Mouse (Mus musculus): ENCODE results near the gene Chst11.
A peak's percentile ranks its signal among the peaks of the same experiment; 100 is the strongest.

- TF ChIP-seq POLR2A (IDR thresholded peaks at IDR 0.05; ENCODE audit: insufficient read length, low read depth) (no peak), MYOG (IDR thresholded peaks at IDR 0.05; ENCODE audit: control insufficient read depth in 1 of 3, insufficient read depth in 1 of 3, insufficient read length in 2 of 3, low read depth in 2 of 3) (peak in 1 of 3 experiments; percentile 87), MAX (IDR thresholded peaks at IDR 0.05; ENCODE audit: low read depth) (no peak), E2F4 (IDR thresholded peaks at IDR 0.05; ENCODE audit: insufficient read depth) (no peak), MYOD1 (IDR thresholded peaks at IDR 0.05; ENCODE audit: control insufficient read depth in 1 of 3, insufficient read length in 2 of 3, low read depth in 2 of 3) (peak in 2 of 3 experiments; percentile 48 to 50), SRF (IDR thresholded peaks at IDR 0.05; ENCODE audit: control insufficient read depth, insufficient read length, low read depth) (no peak), USF1 (IDR thresholded peaks at IDR 0.05; ENCODE audit: low read depth) (no peak), POLR2AphosphoS2 (IDR thresholded peaks at IDR 0.05; ENCODE audit: insufficient read length, low read depth) (no peak), TCF12 (IDR thresholded peaks at IDR 0.05; ENCODE audit: insufficient read depth, poor library complexity, severe bottlenecking) (peak; percentile 50), REST (IDR thresholded peaks at IDR 0.05; ENCODE audit: insufficient read depth, insufficient read length) (no peak), TCF3 (IDR thresholded peaks at IDR 0.05; ENCODE audit: insufficient read length, low read depth) (peak; percentile 24)
Measured at GRCm38 (mm10) chr10:83030928-83031327, 45.6 kb downstream of the Chst11 start.

All from myocyte (in vitro differentiated cells).